Mouse (Mus musculus) intestine, embryonic 14.5 days (tissue): ENCODE data around the gene Gm11020. TPM values are rescaled to one million over a fixed set of nuclear protein-coding genes. Genes with fewer than 3 reads are reported as not detected.

Experiments used
- ATAC-seq: fragments of 200-750 bp; cut with Nextera tagmentation; replicated peaks from 2 replicates; pipeline ENCODE4 v1.8.0; 2017; ENCODE audit warnings: low read depth, moderate number of reproducible peaks, moderate TSS enrichment, moderate library complexity; ENCODE audit not compliant: low FRiP score, low TSS enrichment
- DNase-seq: peaks from one replicate; pipeline ENCODE4 v3.0.0-alpha.2; 2018; ENCODE audit warnings: low spot score
- H3K27ac ChIP-seq: fragments of 300-500 bp; sonication (generic); 2 replicates; pipeline ENCODE4 v1.5.1; 2014; ENCODE audit warnings: low read depth, mild to moderate bottlenecking, control low read depth
- H3K27me3 ChIP-seq: fragments of 300-500 bp; sonication (generic); replicated peaks from 2 replicates; pipeline ENCODE4 v1.6.1; 2014; ENCODE audit warnings: low read length, control low read depth; ENCODE audit not compliant: control insufficient read depth, insufficient read depth
- H3K36me3 ChIP-seq: fragments of 300-500 bp; sonication (generic); 2 replicates; pipeline ENCODE4 v1.6.1; 2014; ENCODE audit warnings: low read length, control low read depth; ENCODE audit not compliant: control insufficient read depth, insufficient read depth
- H3K4me1 ChIP-seq: fragments of 300-500 bp; sonication (generic); replicated peaks from 2 replicates; pipeline ENCODE4 v1.6.1; 2014; ENCODE audit warnings: low read length, control low read depth, mixed read lengths; ENCODE audit not compliant: control insufficient read depth, insufficient read depth
- H3K4me2 ChIP-seq: fragments of 300-500 bp; sonication (generic); 2 replicates; pipeline ENCODE4 v1.6.1; 2014; ENCODE audit warnings: low read length
- H3K4me3 ChIP-seq: fragments of 300-500 bp; sonication (generic); 2 replicates; pipeline ENCODE4 v1.5.1; 2014; ENCODE audit warnings: low read depth, low read length, control low read depth, mixed read lengths
- H3K9ac ChIP-seq: fragments of 300-500 bp; sonication (generic); 2 replicates; pipeline ENCODE4 v1.6.1; 2014; ENCODE audit warnings: mild to moderate bottlenecking, low read length
- H3K9me3 ChIP-seq: fragments of 300-500 bp; sonication (generic); 2 replicates; pipeline ENCODE4 v1.6.1; 2016; ENCODE audit warnings: low read length, control low read depth; ENCODE audit not compliant: control insufficient read depth
- WGBS: fragments of 180-500 bp; shearing (Covaris S2); extraction: QIAGEN DNeasy Blood & Tissue Kit; methylation state at CpG from one replicate; pipeline ENCODE4 v1.1.7; 2014; 5-methylcytosine and 5-hydroxymethylcytosine counted together
- polyA plus RNA-seq: library from polyadenylated mRNA; unstranded; fragments of >200 nt; fragmentation: Nextera tagmentation; extraction: Ambion mirVana; gene quantifications from 2 replicates; pipeline ENCODE4 v1.2.1, GENCODE M21; 2014

The Gm11020 gene
- polyA plus RNA-seq, 1 experiment from 2014 or later = not detected

GRCm38 (mm10) chr8:104350047-104350446 is 28.7 kb downstream of the Gm11020 start:
- Histone ChIP-seq H3K36me3 (peaks cover 54% of the 10 kb centered on the region), H3K4me1 (no peaks in the 10 kb centered on the region), H3K27me3 (no peaks in the 10 kb centered on the region), H3K9me3 (no peaks in the 10 kb centered on the region), H3K4me2 (no peak overlapping the region), H3K9ac (no peak overlapping the region), H3K4me3 (no peak overlapping the region), H3K27ac (no peak overlapping the region)
- no peak for DNase-seq
- WGBS = 82% methylated on average over 13 of the region's 13 CpGs
- no peak for ATAC-seq

- H3K27ac ChIP-seq = no peak overlapping the region
- DNase-seq (no peak), ATAC-seq (no peak)
- 68% methylated on average over 5 of the region's 5 CpGs for WGBS
- H3K4me3 ChIP-seq = no peak overlapping the region
- H3K9me3 ChIP-seq = no peaks in the 10 kb centered on the region
- no peak overlapping the region for H3K9ac ChIP-seq
- no peaks in the 10 kb centered on the region for H3K4me1 ChIP-seq
- no peak overlapping the region for H3K4me2 ChIP-seq
- peaks cover 43% of the 10 kb centered on the region for H3K36me3 ChIP-seq
- H3K27me3 ChIP-seq = no peaks in the 10 kb centered on the region
These were observed 31.8 kb downstream of the Gm11020 start for GRCm38 (mm10) chr8:104353186-104353585.

GRCm38 (mm10) chr8:104354504-104354903 is 33.1 kb downstream of the Gm11020 start:
- Histone ChIP-seq H3K9me3 (no peaks in the 10 kb centered on the region), H3K27ac (no peak overlapping the region), H3K36me3 (peaks cover 37% of the 10 kb centered on the region), H3K4me2 (no peak overlapping the region), H3K4me1 (no peaks in the 10 kb centered on the region), H3K27me3 (no peaks in the 10 kb centered on the region), H3K9ac (no peak overlapping the region), H3K4me3 (no peak overlapping the region)
- ATAC-seq (no peak), DNase-seq (no peak)
- WGBS = 92% methylated on average over 10 of the region's 10 CpGs

- ATAC-seq (no peak), DNase-seq (no peak)
- Histone ChIP-seq H3K4me2 (no peak overlapping the region), H3K4me1 (no peaks in the 10 kb centered on the region), H3K4me3 (no peak overlapping the region), H3K36me3 (peaks cover 32% of the 10 kb centered on the region), H3K27me3 (no peaks in the 10 kb centered on the region), H3K9me3 (no peaks in the 10 kb centered on the region), H3K27ac (no peak overlapping the region), H3K9ac (no peak overlapping the region)
- 79% methylated on average over 3 of the region's 3 CpGs for WGBS
These were observed 37.3 kb downstream of the Gm11020 start for GRCm38 (mm10) chr8:104358637-104359036.

GRCm38 (mm10) chr8:104359778-104360456 is 38.5 kb downstream of the Gm11020 start:
- peaks cover 19% of the 10 kb centered on the region for H3K36me3 ChIP-seq
- no peaks in the 10 kb centered on the region for H3K27me3 ChIP-seq
- no peaks in the 10 kb centered on the region for H3K4me1 ChIP-seq
- H3K9me3 ChIP-seq = no peaks in the 10 kb centered on the region
- H3K4me2 ChIP-seq = no peak overlapping the region
- no peak overlapping the region for H3K27ac ChIP-seq
- ATAC-seq (no peak), DNase-seq (no peak)
- 76% methylated on average over 15 of the region's 15 CpGs for WGBS
- H3K4me3 ChIP-seq = no peak overlapping the region
- no peak overlapping the region for H3K9ac ChIP-seq

GRCm38 (mm10) chr8:104365695-104366094 is 44.3 kb downstream of the Gm11020 start:
- DNase-seq (no peak), ATAC-seq (no peak)
- Histone ChIP-seq H3K4me1 (peaks cover 7% of the 10 kb centered on the region; the same call in 1 of the 2 replicates), H3K27ac (no peak overlapping the region), H3K9me3 (no peaks in the 10 kb centered on the region), H3K27me3 (no peaks in the 10 kb centered on the region), H3K4me3 (no peak overlapping the region), H3K4me2 (no peak overlapping the region), H3K9ac (no peak overlapping the region), H3K36me3 (no peaks in the 10 kb centered on the region)
- WGBS = 89% methylated on average over 9 of the region's 9 CpGs

GRCm38 (mm10) chr8:104367398-104367797 is 46.0 kb downstream of the Gm11020 start:
- H3K4me3 ChIP-seq = no peak overlapping the region
- no peaks in the 10 kb centered on the region for H3K36me3 ChIP-seq
- H3K4me1 ChIP-seq = peaks cover 7% of the 10 kb centered on the region; the same call in 1 of the 2 replicates
- no peaks in the 10 kb centered on the region for H3K9me3 ChIP-seq
- no peak overlapping the region for H3K9ac ChIP-seq
- DNase-seq = no peak
- 57% methylated on average over 5 of the region's 5 CpGs for WGBS
- no peaks in the 10 kb centered on the region for H3K27me3 ChIP-seq
- no peak overlapping the region for H3K4me2 ChIP-seq
- no peak overlapping the region for H3K27ac ChIP-seq
- ATAC-seq = no peak

GRCm38 (mm10) chr8:104369591-104369990 is 48.2 kb downstream of the Gm11020 start:
- Histone ChIP-seq H3K27ac (no peak overlapping the region), H3K36me3 (no peaks in the 10 kb centered on the region), H3K27me3 (no peaks in the 10 kb centered on the region), H3K9me3 (no peaks in the 10 kb centered on the region), H3K4me3 (no peak overlapping the region), H3K9ac (no peak overlapping the region), H3K4me2 (no peak overlapping the region), H3K4me1 (peaks cover 14% of the 10 kb centered on the region; the same call in 1 of the 2 replicates)
- ATAC-seq (no peak), DNase-seq (no peak)
- 63% methylated on average over 12 of the region's 12 CpGs for WGBS

- Histone ChIP-seq H3K4me3 (no peak overlapping the region), H3K4me1 (peaks cover 18% of the 10 kb centered on the region; the same call in 1 of the 2 replicates), H3K9ac (no peak overlapping the region), H3K4me2 (no peak overlapping the region), H3K9me3 (no peaks in the 10 kb centered on the region), H3K27me3 (no peaks in the 10 kb centered on the region), H3K27ac (no peak overlapping the region), H3K36me3 (no peaks in the 10 kb centered on the region)
- DNase-seq (no peak), ATAC-seq (no peak)
- 65% methylated on average over 6 of the region's 6 CpGs for WGBS
These were observed 48.7 kb downstream of the Gm11020 start for GRCm38 (mm10) chr8:104370071-104370470.
